Mouse (Mus musculus) embryonic facial prominence, embryonic 12.5 days (tissue): ENCODE results near the gene Shank2. TPM values are rescaled to one million over a fixed set of nuclear protein-coding genes. Genes with fewer than 3 reads are reported as not detected.

ENCODE experiments used
- ATAC-seq: fragments of 200-750 bp; cut with Nextera tagmentation; 2 replicates; pipeline ENCODE4 v1.8.0; 2017; ENCODE audit not compliant: insufficient number of reproducible peaks, insufficient read depth, low FRiP score, low TSS enrichment
- H3K27ac ChIP-seq: fragments of 300-500 bp; sonication (generic); 2 replicates; pipeline ENCODE4 v1.5.1; 2016; ENCODE audit warnings: mild to moderate bottlenecking
- H3K27me3 ChIP-seq: fragments of 300-500 bp; sonication (generic); 2 replicates; pipeline ENCODE4 v1.6.1; 2016; ENCODE audit warnings: mild to moderate bottlenecking, moderate library complexity
- H3K36me3 ChIP-seq: fragments of 300-500 bp; sonication (generic); 2 replicates; pipeline ENCODE4 v1.6.1; 2016; ENCODE audit warnings: mild to moderate bottlenecking
- H3K4me1 ChIP-seq: fragments of 300-500 bp; sonication (generic); 2 replicates; pipeline ENCODE4 v1.6.1; 2016
- H3K4me2 ChIP-seq: fragments of 300-500 bp; sonication (generic); replicated peaks from 2 replicates; pipeline ENCODE4 v1.6.1; 2016; ENCODE audit warnings: mild to moderate bottlenecking, moderate library complexity
- H3K4me3 ChIP-seq: fragments of 300-500 bp; sonication (generic); 2 replicates; pipeline ENCODE4 v1.5.1; 2016; ENCODE audit warnings: mild to moderate bottlenecking
- H3K9ac ChIP-seq: fragments of 300-500 bp; sonication (generic); 2 replicates; pipeline ENCODE4 v1.6.1; 2016; ENCODE audit warnings: mild to moderate bottlenecking, moderate library complexity
- H3K9me3 ChIP-seq: fragments of 300-500 bp; sonication (generic); 2 replicates; pipeline ENCODE4 v1.6.1; 2016; ENCODE audit warnings: mild to moderate bottlenecking, moderate library complexity
- WGBS: fragments of 180-500 bp; shearing (Covaris S2); methylation state at CpG from one replicate; pipeline ENCODE4 v1.1.7; 2016; 5-methylcytosine and 5-hydroxymethylcytosine counted together
- polyA plus RNA-seq: library from polyadenylated mRNA; unstranded; fragments of >200 nt; fragmentation: Nextera tagmentation; extraction: Ambion mirVana; gene quantifications from 2 replicates; pipeline ENCODE4 v1.2.1, GENCODE M21; 2016

Gene Shank2
- polyA plus RNA-seq, 1 experiment from 2014 or later, result 1.00 TPM

DNA sequence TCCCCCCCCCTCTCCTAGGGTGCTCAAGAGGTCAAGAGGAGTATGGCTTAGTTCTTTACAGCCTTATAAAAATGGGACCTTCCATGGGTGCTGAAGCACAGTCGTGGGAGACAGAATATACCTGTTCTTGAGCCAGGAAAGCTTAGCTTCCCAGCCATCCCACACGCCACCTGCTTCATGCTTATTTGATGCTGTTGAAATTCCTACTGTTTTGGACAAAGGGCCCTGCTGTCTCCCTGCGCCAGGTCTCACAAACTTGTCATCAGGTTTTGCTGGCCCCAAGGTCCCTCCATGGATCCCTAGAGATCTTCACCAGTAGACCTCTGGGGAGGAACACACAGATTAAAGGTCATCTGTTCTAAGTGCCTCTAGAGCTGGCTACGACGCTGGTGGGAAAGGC, 204.5 kb downstream of the Shank2 start:
- Histone ChIP-seq H3K27me3 (no peaks in the 10 kb centered on the region), H3K4me3 (no peak overlapping the region), H3K27ac (no peak overlapping the region), H3K9ac (no peak overlapping the region), H3K4me1 (no peaks in the 10 kb centered on the region), H3K4me2 (no peak overlapping the region), H3K9me3 (no peaks in the 10 kb centered on the region), H3K36me3 (no peaks in the 10 kb centered on the region)
- WGBS, result 79% methylated on average over 5 of the region's 5 CpGs
- no peak for ATAC-seq

DNA sequence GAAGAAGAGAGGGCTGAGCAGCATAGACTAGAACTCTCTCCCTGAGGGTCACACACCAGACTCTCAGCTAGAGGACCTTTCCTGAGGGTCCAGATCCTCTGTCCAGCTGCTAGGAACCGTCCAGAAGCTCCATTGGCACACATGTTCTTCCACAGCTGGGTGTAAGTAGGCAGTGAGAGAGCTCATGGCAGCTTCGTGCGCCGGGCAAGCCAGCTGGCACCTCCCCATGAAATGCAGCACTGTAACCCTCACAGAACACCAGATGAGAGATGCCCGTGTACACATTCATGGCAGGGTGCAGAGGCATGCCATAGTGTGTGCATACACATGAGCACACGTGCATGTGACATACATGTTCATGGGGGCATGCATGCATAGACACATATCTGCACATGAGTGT, 205.4 kb downstream of the Shank2 start:
- H3K4me3 ChIP-seq, result no peak overlapping the region
- H3K9me3 ChIP-seq, result no peaks in the 10 kb centered on the region
- H3K27me3 ChIP-seq, result no peaks in the 10 kb centered on the region
- H3K4me2 ChIP-seq, result no peak overlapping the region
- 84% methylated on average over 6 of the region's 6 CpGs for WGBS
- no peaks in the 10 kb centered on the region for H3K4me1 ChIP-seq
- ATAC-seq, result no peak
- no peak overlapping the region for H3K27ac ChIP-seq
- no peaks in the 10 kb centered on the region for H3K36me3 ChIP-seq
- no peak overlapping the region for H3K9ac ChIP-seq

- no peak for ATAC-seq
- 26% methylated on average over 7 of the region's 7 CpGs for WGBS
- Histone ChIP-seq H3K4me1 (no peaks in the 10 kb centered on the region), H3K9me3 (no peaks in the 10 kb centered on the region), H3K27me3 (no peaks in the 10 kb centered on the region), H3K36me3 (no peaks in the 10 kb centered on the region), H3K9ac (no peak overlapping the region), H3K4me3 (no peak overlapping the region), H3K4me2 (no peak overlapping the region), H3K27ac (no peak overlapping the region)
Measured at GRCm38 (mm10) chr7:144207849-144208248, 206.1 kb downstream of the Shank2 start.

- WGBS, result 59% methylated on average over 1 of the region's 1 CpGs
- no peak for ATAC-seq
- H3K4me3 ChIP-seq, result no peak overlapping the region
Measured at GRCm38 (mm10) chr7:144208628-144209027, 206.9 kb downstream of the Shank2 start.

DNA sequence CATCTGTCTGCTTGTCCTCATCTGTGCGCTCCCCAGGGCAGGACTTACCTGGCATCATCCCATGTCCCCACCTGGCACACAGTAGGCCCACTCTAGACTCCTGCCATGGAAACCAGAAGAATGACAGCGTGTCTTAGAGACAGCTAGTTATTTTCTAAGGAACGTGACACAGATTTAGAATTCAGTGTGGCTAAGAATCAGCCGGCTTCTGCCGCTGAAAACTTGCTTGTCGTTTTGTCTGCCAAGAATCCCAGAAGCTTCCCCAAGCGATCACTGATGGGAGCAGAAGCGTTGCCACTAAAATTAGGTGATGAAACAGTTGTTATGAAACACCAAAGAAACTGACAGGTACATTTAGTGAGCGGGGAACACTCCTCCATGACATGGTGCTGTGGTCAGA, 208.8 kb downstream of the Shank2 start:
- 80% methylated on average over 9 of the region's 9 CpGs for WGBS
- Histone ChIP-seq H3K4me1 (no peaks in the 10 kb centered on the region), H3K9ac (no peak overlapping the region), H3K9me3 (no peaks in the 10 kb centered on the region), H3K4me3 (no peak overlapping the region), H3K4me2 (no peak overlapping the region), H3K27me3 (no peaks in the 10 kb centered on the region), H3K27ac (no peak overlapping the region), H3K36me3 (no peaks in the 10 kb centered on the region)
- no peak for ATAC-seq

More at GRCm38 (mm10) chr7:144208628-144209027, 206.9 kb downstream of the Shank2 start:
- Histone ChIP-seq H3K36me3 (no peaks in the 10 kb centered on the region), H3K4me2 (no peak overlapping the region), H3K27ac (no peak overlapping the region), H3K4me1 (no peaks in the 10 kb centered on the region), H3K27me3 (no peaks in the 10 kb centered on the region), H3K9me3 (no peaks in the 10 kb centered on the region), H3K9ac (no peak overlapping the region)

GRCm38 (mm10) chr7:144212694-144213093, 211.0 kb downstream of the Shank2 start:
- no peaks in the 10 kb centered on the region for H3K9me3 ChIP-seq
- no peak overlapping the region for H3K27ac ChIP-seq
- H3K9ac ChIP-seq, result no peak overlapping the region
- no peaks in the 10 kb centered on the region for H3K27me3 ChIP-seq
- no peak overlapping the region for H3K4me2 ChIP-seq
- no peak overlapping the region for H3K4me3 ChIP-seq
- no peaks in the 10 kb centered on the region for H3K36me3 ChIP-seq
- ATAC-seq, result no peak
- no peaks in the 10 kb centered on the region for H3K4me1 ChIP-seq

DNA sequence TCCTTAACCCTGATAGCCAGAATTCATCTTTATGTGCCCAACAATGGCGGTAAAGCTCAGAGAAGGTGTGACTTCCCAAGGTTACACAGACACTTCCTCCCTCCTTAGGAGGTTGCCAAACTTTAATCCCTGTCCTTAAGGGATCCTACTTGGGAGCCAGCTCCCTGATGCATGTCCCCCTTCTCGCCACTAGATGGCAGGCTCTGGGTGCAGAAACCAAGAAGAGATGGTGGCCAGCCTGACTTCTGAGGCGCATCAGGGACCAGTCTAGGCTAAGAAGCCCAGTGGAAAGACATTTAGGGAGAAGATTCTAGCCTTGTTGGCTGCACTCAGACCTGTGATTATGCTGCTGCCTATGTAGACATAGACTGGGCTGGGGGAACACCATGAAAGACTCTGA, 215.5 kb downstream of the Shank2 start:
- Histone ChIP-seq H3K4me1 (no peaks in the 10 kb centered on the region), H3K27me3 (no peaks in the 10 kb centered on the region), H3K9ac (no peak overlapping the region), H3K4me3 (no peak overlapping the region), H3K36me3 (no peaks in the 10 kb centered on the region), H3K4me2 (no peak overlapping the region), H3K27ac (no peak overlapping the region), H3K9me3 (no peaks in the 10 kb centered on the region)
- WGBS, result 0% methylated on average over 3 of the region's 3 CpGs
- ATAC-seq, result no peak

DNA sequence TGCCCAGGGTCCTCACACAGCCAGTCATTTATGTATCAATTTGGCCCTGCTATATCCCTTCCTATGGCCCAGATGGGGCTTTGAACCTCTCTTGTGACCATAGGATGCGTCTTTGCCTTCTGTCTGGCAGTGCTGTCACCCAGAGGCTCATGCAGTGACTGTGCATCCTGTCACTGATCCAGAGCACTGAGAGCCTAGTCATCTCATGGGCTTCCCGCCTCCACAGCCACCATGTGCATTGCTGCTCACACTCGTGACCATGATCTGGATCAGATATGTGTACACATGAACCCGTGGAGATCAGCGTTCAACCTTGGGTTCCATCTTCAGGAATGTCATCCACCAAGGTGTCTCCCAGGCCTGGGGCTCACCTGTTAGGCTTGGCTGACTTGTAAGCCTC, 227.0 kb downstream of the Shank2 start:
- Histone ChIP-seq H3K4me1 (no peaks in the 10 kb centered on the region), H3K4me3 (no peak overlapping the region), H3K4me2 (no peak overlapping the region), H3K27ac (no peak overlapping the region), H3K9ac (no peak overlapping the region), H3K36me3 (no peaks in the 10 kb centered on the region), H3K9me3 (no peaks in the 10 kb centered on the region), H3K27me3 (no peaks in the 10 kb centered on the region)
- WGBS, result 87% methylated on average over 5 of the region's 5 CpGs
- no peak for ATAC-seq

GRCm38 (mm10) chr7:144229421-144229820, 227.7 kb downstream of the Shank2 start:
- H3K4me3 ChIP-seq, result no peak overlapping the region
- 0 out of 2 replicates have a peak, but pooled peaks have one; percentile 23 for ATAC-seq
- WGBS, result 14% methylated on average over 1 of the region's 1 CpGs
- no peaks in the 10 kb centered on the region for H3K36me3 ChIP-seq
- no peaks in the 10 kb centered on the region for H3K27me3 ChIP-seq
- no peak overlapping the region for H3K9ac ChIP-seq
- H3K9me3 ChIP-seq, result no peaks in the 10 kb centered on the region
- no peak overlapping the region for H3K4me2 ChIP-seq
- H3K4me1 ChIP-seq, result no peaks in the 10 kb centered on the region
- no peak overlapping the region for H3K27ac ChIP-seq

- Histone ChIP-seq H3K9ac (no peak overlapping the region), H3K36me3 (no peaks in the 10 kb centered on the region), H3K4me2 (no peak overlapping the region), H3K4me1 (no peaks in the 10 kb centered on the region), H3K9me3 (no peaks in the 10 kb centered on the region), H3K27ac (no peak overlapping the region), H3K4me3 (no peak overlapping the region), H3K27me3 (no peaks in the 10 kb centered on the region)
- ATAC-seq, result no peak
- WGBS, result 75% methylated on average over 5 of the region's 5 CpGs
Measured at GRCm38 (mm10) chr7:144232132-144232706, 230.5 kb downstream of the Shank2 start.

- Histone ChIP-seq H3K9ac (no peak overlapping the region), H3K27me3 (no peaks in the 10 kb centered on the region), H3K9me3 (no peaks in the 10 kb centered on the region), H3K36me3 (no peaks in the 10 kb centered on the region), H3K27ac (no peak overlapping the region), H3K4me1 (peaks cover 4% of the 10 kb centered on the region; the same call in 1 of the 2 replicates), H3K4me2 (no peak overlapping the region), H3K4me3 (no peak overlapping the region)
- ATAC-seq, result no peak
- WGBS, result 81% methylated on average over 8 of the region's 8 CpGs
Measured at GRCm38 (mm10) chr7:144233479-144233878, 231.8 kb downstream of the Shank2 start.

- Histone ChIP-seq H3K4me3 (no peak overlapping the region), H3K9ac (no peak overlapping the region), H3K4me1 (peaks cover 17% of the 10 kb centered on the region), H3K27ac (no peak overlapping the region), H3K27me3 (no peaks in the 10 kb centered on the region), H3K36me3 (no peaks in the 10 kb centered on the region), H3K4me2 (no peak overlapping the region), H3K9me3 (no peaks in the 10 kb centered on the region)
- ATAC-seq, result no peak
- WGBS, result 52% methylated on average over 5 of the region's 5 CpGs
Measured at GRCm38 (mm10) chr7:144234783-144235182, 233.1 kb downstream of the Shank2 start.

DNA sequence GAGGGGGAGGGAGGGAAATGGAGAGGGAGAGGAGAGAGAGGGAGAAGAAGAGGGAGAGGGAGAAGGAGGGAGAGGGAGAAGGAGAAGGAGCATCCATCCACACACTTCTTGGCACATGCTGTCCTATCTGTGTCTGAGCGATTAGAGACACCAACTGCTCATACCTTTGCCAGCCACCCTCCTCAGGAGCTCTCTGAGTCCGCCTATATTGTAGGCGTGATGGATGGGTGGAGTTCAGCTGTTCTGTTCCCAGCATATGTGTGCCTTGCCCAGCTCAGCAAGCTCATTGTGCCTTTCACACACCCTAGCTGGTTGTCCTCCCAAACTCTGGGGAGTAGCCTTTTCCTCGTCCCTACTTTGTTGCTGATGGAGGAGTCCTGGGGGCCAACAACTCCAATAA, 233.8 kb downstream of the Shank2 start:
- no peak overlapping the region for H3K4me2 ChIP-seq
- ATAC-seq, result no peak
- WGBS, result 86% methylated on average over 4 of the region's 4 CpGs
- no peaks in the 10 kb centered on the region for H3K27me3 ChIP-seq
- no peaks in the 10 kb centered on the region for H3K9me3 ChIP-seq
- H3K4me3 ChIP-seq, result no peak overlapping the region
- no peaks in the 10 kb centered on the region for H3K36me3 ChIP-seq
- no peak overlapping the region for H3K27ac ChIP-seq
- H3K9ac ChIP-seq, result no peak overlapping the region
- H3K4me1 ChIP-seq, result peaks cover 25% of the 10 kb centered on the region
